Mouse (Mus musculus) forebrain, embryonic 11.5 days (tissue): ENCODE measurements around the gene Lrp4. TPM values are rescaled to one million over a fixed set of nuclear protein-coding genes. Genes with fewer than 3 reads are reported as not detected.

Experiments
- ATAC-seq: fragments of 200-750 bp; cut with Nextera tagmentation; replicated peaks from 2 replicates; pipeline ENCODE4 v1.8.0; 2017; ENCODE audit warnings: moderate TSS enrichment; ENCODE audit not compliant: low FRiP score
- DNase-seq: peaks from one replicate; pipeline ENCODE4 v3.0.0-alpha.2; 2017; ENCODE audit warnings: low spot score
- H3K27ac ChIP-seq: fragments of 300-500 bp; sonication (generic); 2 replicates; pipeline ENCODE4 v1.5.1; 2014; ENCODE audit warnings: low read depth, low read length
- H3K27me3 ChIP-seq: fragments of 300-500 bp; sonication (generic); 2 replicates; pipeline ENCODE4 v1.6.1; 2014; ENCODE audit warnings: mild to moderate bottlenecking, low read length, mixed read lengths; ENCODE audit not compliant: control insufficient read depth, insufficient read depth
- H3K36me3 ChIP-seq: fragments of 300-500 bp; sonication (generic); 2 replicates; pipeline ENCODE4 v1.6.1; 2014; ENCODE audit warnings: mild to moderate bottlenecking, low read length, moderate library complexity, mixed read lengths; ENCODE audit not compliant: control insufficient read depth, insufficient read depth
- H3K4me1 ChIP-seq: fragments of 300-500 bp; sonication (generic); replicated peaks from 2 replicates; pipeline ENCODE4 v1.6.1; 2014; ENCODE audit warnings: low read length, mixed read lengths; ENCODE audit not compliant: control insufficient read depth, insufficient read depth
- H3K4me2 ChIP-seq: fragments of 300-500 bp; sonication (generic); 2 replicates; pipeline ENCODE4 v1.6.1; 2014; ENCODE audit warnings: low read depth, mild to moderate bottlenecking, low read length, moderate library complexity, mixed read lengths; ENCODE audit not compliant: severe bottlenecking
- H3K4me3 ChIP-seq: fragments of 300-500 bp; sonication (generic); 2 replicates; pipeline ENCODE4 v1.5.1; 2014; ENCODE audit warnings: low read depth, low read length
- H3K9ac ChIP-seq: fragments of 300-500 bp; sonication (generic); 2 replicates; pipeline ENCODE4 v1.6.1; 2014; ENCODE audit warnings: low read length
- H3K9me3 ChIP-seq: fragments of 300-500 bp; sonication (generic); 2 replicates; pipeline ENCODE4 v1.6.1; 2016; ENCODE audit warnings: low read length, mixed read lengths; ENCODE audit not compliant: control insufficient read depth
- WGBS: fragments of 180-500 bp; shearing (Covaris S2); extraction: QIAGEN DNeasy Blood & Tissue Kit; methylation state at CpG from one replicate; pipeline ENCODE4 v1.1.7; 2014; 5-methylcytosine and 5-hydroxymethylcytosine counted together
- polyA plus RNA-seq: library from polyadenylated mRNA; unstranded; fragments of >200 nt; fragmentation: Nextera tagmentation; extraction: Ambion mirVana; gene quantifications from 2 replicates; pipeline ENCODE4 v1.2.1, GENCODE M21; 2014

Gene Lrp4
- polyA plus RNA-seq, 1 experiment from 2014 or later: 10.2 TPM

DNA sequence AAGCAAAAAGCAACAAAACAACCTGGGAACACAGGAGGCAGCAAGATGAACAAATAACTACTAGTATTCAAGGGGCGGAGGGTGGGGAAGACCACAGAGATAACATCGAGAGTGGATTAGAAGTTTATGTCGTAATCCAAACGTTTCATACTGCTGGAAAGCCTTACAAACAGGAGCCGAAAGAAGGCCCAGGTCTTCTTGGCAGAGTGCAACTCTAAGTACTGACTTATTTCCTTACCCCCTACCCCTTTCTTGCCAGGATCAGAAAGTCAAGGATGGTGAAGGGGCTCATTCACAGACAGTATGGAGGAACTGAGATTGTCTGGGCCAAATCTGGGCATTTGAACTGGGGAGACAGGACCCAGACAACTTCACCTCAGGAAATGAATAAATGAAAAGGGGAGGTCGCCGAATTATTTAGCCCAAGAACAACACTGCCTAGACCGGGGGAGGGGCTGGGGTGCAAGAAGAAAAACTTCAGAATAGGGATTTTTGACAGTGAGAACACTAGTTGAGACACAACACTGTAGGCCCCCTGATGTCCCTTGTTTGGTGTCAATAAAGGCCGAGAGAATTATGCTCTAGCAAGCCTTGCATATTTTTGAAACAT is 715 bp upstream of the Lrp4 start:
- WGBS: 40% methylated on average over 9 of the region's 9 CpGs
- DNase-seq (no peak), ATAC-seq (peak; percentile 2; the same call in 1 of the 2 replicates)
- H3K4me2 ChIP-seq: peak overlapping the region; percentile 87
- no peaks in the 10 kb centered on the region for H3K36me3 ChIP-seq
- H3K27me3 ChIP-seq: no peaks in the 10 kb centered on the region; the same call in 1 of the 2 replicates
- H3K4me3 ChIP-seq: peak overlapping the region; percentile 80
- H3K9me3 ChIP-seq: no peaks in the 10 kb centered on the region
- H3K4me1 ChIP-seq: peaks cover 18% of the 10 kb centered on the region
- peak overlapping the region; percentile 93 for H3K9ac ChIP-seq
- H3K27ac ChIP-seq: peak overlapping the region; percentile 53

DNA sequence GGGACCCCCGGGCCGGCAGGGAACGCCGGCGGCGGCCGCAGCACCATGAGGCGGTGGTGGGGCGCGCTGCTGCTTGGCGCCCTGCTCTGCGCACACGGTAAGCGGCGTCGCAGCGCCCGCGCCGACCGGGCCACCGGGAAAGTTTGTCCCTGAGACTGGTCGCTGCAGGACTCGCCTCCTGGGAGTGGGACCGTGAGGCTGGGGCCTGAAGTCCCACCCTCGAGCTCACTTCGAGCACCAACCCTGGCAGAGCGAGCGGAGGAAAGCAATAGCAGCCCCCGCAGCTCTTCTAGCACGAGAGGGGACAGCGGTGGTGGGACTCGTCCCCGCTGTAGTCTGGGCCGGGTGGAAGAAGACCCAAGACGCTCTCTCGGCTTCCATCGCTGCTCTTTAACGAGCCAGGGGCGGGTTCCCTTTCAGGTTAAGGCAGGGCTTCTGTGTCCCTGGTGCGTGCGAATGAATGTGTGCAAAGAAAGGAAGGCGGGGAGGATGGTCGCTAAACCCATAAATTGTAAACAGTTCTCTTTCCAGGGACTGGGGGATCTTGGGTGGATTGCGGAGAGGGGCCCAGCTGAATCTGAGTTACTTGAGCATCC is 443 bp downstream of the Lrp4 start:
- no peaks in the 10 kb centered on the region; the same call in 1 of the 2 replicates for H3K27me3 ChIP-seq
- ATAC-seq (peak; percentile 63), DNase-seq (peak; percentile 74)
- H3K4me1 ChIP-seq: peaks cover 29% of the 10 kb centered on the region
- peak overlapping the region; percentile 88 for H3K27ac ChIP-seq
- no peaks in the 10 kb centered on the region for H3K36me3 ChIP-seq
- 0% methylated on average over 43 of the region's 45 CpGs for WGBS
- peak overlapping the region; percentile 87 for H3K4me2 ChIP-seq
- H3K9me3 ChIP-seq: no peaks in the 10 kb centered on the region
- peak overlapping the region; percentile 93 for H3K9ac ChIP-seq
- peak overlapping the region; percentile 80 for H3K4me3 ChIP-seq

DNA sequence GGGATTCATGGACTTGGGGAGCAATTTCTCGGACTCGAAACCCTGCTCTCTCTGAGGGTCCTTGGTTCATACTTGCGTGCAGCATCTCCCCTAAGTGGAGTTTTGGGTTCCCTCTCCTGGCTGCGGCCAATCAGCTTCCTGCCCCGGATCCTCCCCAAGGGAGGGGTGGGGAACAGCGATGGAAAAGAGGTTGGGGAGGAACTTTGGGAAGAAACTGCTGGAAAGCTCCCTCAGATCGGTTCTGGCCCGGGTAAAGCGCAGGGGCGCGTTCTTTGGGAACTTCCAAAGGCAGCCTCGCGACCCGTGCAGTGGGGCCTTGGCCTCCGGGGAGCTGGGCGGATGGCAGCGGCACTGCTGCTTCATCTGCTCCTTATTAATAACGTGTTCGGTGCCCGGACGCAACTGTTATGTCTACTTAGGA is 951 bp downstream of the Lrp4 start:
- WGBS: under 1% methylated on average over 21 of the region's 21 CpGs
- H3K36me3 ChIP-seq: no peaks in the 10 kb centered on the region
- DNase-seq (peak; percentile 81), ATAC-seq (peak; percentile 56)
- no peaks in the 10 kb centered on the region for H3K9me3 ChIP-seq
- H3K4me1 ChIP-seq: peaks cover 32% of the 10 kb centered on the region
- peak overlapping the region; percentile 80 for H3K4me3 ChIP-seq
- H3K27me3 ChIP-seq: no peaks in the 10 kb centered on the region; the same call in 1 of the 2 replicates
- H3K4me2 ChIP-seq: peak overlapping the region; percentile 87
- H3K9ac ChIP-seq: peak overlapping the region; percentile 93
- peak overlapping the region; percentile 88 for H3K27ac ChIP-seq

DNA sequence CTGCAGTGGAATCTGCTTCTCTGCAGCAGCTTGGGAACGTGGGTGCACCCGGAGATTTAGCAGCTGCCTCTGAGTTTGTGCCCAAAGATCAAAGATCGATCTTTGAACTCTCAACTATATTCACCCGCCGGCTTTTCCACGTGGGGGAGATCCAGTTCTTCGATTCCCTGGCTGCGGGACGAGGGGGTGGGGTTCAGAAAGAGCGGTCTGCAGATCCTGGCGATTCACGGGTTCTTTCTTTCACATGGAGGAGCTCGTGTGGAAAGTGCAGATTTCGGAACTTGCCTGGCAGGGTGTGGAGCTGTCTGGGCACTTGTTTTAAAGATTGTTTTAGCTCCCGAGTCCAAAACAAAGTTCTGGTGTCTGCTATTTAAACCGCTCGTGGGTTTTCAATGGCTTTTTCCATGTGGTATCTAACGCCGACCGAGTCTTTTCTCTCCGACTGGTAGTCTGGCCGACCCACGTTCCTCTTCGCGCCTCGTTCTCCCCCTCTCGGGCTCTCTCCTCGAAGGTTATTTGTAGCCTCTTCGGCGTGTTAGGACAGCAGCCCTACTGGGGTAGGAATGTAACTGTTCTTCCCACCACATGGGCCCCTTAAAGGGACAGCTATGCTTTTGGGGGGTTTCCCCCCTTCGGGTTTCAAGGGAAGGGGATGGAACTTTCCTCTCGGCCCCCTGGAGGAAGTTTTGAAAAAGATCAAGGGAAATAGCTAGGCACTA is 1.5 kb downstream of the Lrp4 start:
- H3K9ac ChIP-seq: peak overlapping the region; percentile 93
- no peaks in the 10 kb centered on the region for H3K36me3 ChIP-seq
- H3K4me1 ChIP-seq: peaks cover 32% of the 10 kb centered on the region
- H3K27ac ChIP-seq: peak overlapping the region; percentile 88
- H3K4me2 ChIP-seq: peak overlapping the region; percentile 87
- H3K27me3 ChIP-seq: no peaks in the 10 kb centered on the region; the same call in 1 of the 2 replicates
- peak; percentile 76 for DNase-seq
- peak; percentile 28; the same call in 1 of the 2 replicates for ATAC-seq
- under 1% methylated on average over 32 of the region's 32 CpGs for WGBS
- peak overlapping the region; percentile 80 for H3K4me3 ChIP-seq
- no peaks in the 10 kb centered on the region for H3K9me3 ChIP-seq

DNA sequence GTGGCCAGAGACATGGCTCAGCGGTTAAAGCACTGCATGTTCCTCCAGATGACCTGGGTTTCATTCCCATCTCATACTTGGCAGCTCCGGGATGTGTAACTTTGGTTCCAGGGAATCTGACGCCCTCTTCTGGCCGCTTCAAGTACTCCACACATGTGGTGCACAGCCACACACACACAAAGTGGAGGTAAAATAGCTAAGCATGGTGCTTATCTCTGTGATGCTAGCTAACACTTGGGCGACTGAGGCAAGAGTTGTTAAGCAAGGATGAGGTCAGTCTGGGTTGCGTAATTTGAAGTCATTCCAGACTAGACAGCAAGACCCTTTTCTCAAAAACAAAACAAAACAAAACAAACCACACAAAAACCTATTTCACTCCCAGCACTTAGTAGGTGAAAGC is 2.8 kb downstream of the Lrp4 start:
- Histone ChIP-seq H3K9me3 (no peaks in the 10 kb centered on the region), H3K4me3 (peak overlapping the region; percentile 80; the same call in 1 of the 2 replicates), H3K4me1 (peaks cover 32% of the 10 kb centered on the region), H3K9ac (no peak overlapping the region), H3K36me3 (no peaks in the 10 kb centered on the region), H3K4me2 (no peak overlapping the region), H3K27me3 (no peaks in the 10 kb centered on the region), H3K27ac (no peak overlapping the region)
- 93% methylated on average over 6 of the region's 6 CpGs for WGBS
- peak; percentile 60 for DNase-seq
- no peak for ATAC-seq

DNA sequence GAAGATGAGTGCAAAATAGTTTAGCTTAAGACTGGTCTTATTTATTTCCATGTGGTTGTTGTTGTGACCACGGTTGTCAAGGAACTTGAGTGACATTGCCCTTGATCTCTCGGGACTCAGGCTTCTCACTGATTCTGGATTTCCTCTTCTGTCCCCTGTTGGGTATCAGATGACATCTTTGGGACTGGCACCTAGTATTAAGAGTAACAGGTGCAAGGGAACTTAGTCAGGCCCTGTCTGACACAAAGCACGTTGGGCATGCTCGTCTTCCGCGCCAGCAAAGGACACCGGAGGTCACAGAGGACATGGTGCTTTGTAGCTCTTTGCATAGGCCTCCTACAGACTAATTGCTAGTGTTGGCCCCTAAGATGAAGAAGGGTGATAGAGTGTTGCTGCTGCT is 3.5 kb downstream of the Lrp4 start:
- 73% methylated on average over 7 of the region's 7 CpGs for WGBS
- Histone ChIP-seq H3K9ac (no peak overlapping the region), H3K27me3 (no peaks in the 10 kb centered on the region), H3K9me3 (no peaks in the 10 kb centered on the region), H3K4me3 (no peak overlapping the region), H3K4me1 (peaks cover 32% of the 10 kb centered on the region), H3K27ac (no peak overlapping the region), H3K36me3 (no peaks in the 10 kb centered on the region), H3K4me2 (no peak overlapping the region)
- DNase-seq: peak; percentile 43
- no peak for ATAC-seq

DNA sequence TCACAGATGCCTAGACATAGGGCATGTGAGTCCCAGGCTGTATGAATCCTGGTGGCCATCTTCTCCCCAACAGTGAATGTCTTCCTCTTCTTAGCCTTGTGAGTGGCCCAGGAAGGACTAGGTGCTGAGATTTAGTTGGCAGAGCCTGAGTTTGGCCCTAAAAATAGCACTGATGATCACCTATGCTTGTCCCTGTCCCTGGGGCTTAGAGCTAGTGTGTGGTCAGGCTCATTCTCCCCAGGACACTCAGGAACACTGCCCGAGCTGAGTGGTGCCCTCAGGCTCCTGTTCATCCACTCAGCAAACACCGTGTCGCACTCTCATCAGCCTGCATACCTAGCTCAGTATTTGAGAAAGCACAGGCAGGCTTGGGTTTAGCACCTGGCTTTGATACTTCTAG is 4.0 kb downstream of the Lrp4 start:
- H3K27me3 ChIP-seq: no peaks in the 10 kb centered on the region
- no peak overlapping the region for H3K27ac ChIP-seq
- no peak overlapping the region for H3K4me2 ChIP-seq
- peak; percentile 49 for DNase-seq
- H3K4me1 ChIP-seq: peaks cover 32% of the 10 kb centered on the region
- H3K4me3 ChIP-seq: no peak overlapping the region
- no peaks in the 10 kb centered on the region for H3K9me3 ChIP-seq
- H3K36me3 ChIP-seq: no peaks in the 10 kb centered on the region
- no peak for ATAC-seq
- peak overlapping the region; percentile 24 for H3K9ac ChIP-seq
- 58% methylated on average over 3 of the region's 3 CpGs for WGBS

DNA sequence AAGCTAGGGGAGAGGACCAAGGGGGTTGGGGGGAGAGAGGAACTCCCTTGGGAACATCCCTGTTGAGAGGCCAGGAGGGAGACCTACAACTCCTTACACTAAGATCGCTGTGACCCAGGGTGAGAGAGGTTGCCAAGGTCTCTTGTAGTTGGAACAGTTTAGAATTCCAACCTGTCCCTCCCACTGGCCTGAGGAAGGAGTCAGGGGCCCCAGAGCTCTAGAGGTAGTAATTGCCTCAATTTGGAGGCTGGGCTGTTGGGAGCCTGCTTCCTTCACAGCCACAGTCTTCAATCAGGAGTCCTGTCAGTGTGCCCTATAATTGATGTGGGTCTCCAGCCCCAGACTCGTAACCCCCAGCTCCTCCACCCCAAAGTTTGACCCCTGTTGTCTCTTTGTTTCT is 4.9 kb downstream of the Lrp4 start:
- DNase-seq (peak; percentile 51), ATAC-seq (no peak)
- no peak overlapping the region for H3K4me3 ChIP-seq
- no peaks in the 10 kb centered on the region for H3K27me3 ChIP-seq
- peak overlapping the region; percentile 43; the same call in 1 of the 2 replicates for H3K9ac ChIP-seq
- H3K27ac ChIP-seq: peak overlapping the region; percentile 54; the same call in 1 of the 2 replicates
- no peaks in the 10 kb centered on the region for H3K9me3 ChIP-seq
- peak overlapping the region; percentile 38 for H3K4me2 ChIP-seq
- peaks cover 25% of the 10 kb centered on the region for H3K4me1 ChIP-seq
- H3K36me3 ChIP-seq: no peaks in the 10 kb centered on the region
- 5% methylated on average over 2 of the region's 2 CpGs for WGBS
